Mouse (Mus musculus) brown adipose tissue, adult 24 weeks (tissue): ENCODE data around the gene Cryba2. TPM values are rescaled to one million over a fixed set of nuclear protein-coding genes. Genes with fewer than 3 reads are reported as not detected.

Source experiments
- H3K27ac ChIP-seq: fragments of 200-500 bp; replicated peaks from 2 replicates; pipeline ENCODE4 v1.5.1; 2012; ENCODE audit warnings: low read depth, mild to moderate bottlenecking, low read length
- H3K4me1 ChIP-seq: fragments of 200-500 bp; 2 replicates; pipeline ENCODE4 v1.6.1; 2012; ENCODE audit warnings: low read length, mixed read lengths; ENCODE audit not compliant: control insufficient read depth, insufficient read depth, insufficient read length
- H3K4me3 ChIP-seq: fragments of 200-500 bp; 2 replicates; pipeline ENCODE4 v1.5.1; 2012; ENCODE audit warnings: low read depth, mild to moderate bottlenecking, low read length, moderate library complexity; ENCODE audit not compliant: insufficient read depth
- polyA plus RNA-seq: library from polyadenylated mRNA; stranded (reverse); fragments of >200 nt; gene quantifications from 2 replicates; pipeline ENCODE4 v1.2.4, GENCODE M21; 2012; ENCODE audit not compliant: missing spikeins, insufficient read depth, insufficient read length

Gene Cryba2
- polyA plus RNA-seq = not detected in 2 replicates

DNA sequence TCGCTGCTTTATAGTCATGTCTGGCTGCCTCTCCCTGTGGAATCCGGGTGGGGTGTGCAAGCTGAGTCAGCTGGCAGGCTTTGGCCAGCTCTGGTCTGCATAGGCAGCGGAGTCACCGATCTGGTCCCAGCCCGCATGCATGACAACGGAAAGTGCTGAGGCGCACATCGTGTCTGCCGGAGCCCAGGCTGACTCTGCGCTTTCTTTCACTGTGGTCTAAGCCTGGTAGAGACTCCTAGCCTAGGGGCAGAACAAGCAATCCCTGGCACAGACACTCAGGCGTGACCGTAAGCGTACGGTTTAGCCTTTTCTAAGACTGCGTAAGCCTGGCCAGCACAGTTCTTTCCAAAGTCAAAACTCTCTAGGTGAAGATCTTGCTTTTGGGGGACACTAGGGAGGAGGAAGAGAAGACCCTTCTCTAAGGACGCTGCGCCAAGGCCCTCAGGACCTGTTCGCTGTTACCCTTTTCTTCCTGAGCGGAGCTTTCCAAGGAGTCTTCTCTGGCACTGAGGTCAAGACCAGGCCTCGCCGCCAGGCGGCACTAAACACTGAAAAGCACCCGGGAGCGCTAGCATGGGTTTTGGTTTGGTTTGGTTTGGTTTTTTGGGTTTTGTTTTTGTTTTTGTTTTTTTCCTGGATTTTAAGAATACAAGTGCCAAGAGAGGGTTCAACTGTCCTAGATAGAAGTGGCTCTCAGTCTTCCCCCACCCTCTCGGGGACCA is at the start of gene Cryba2:
Cryba2 (minus strand) TSS at position 10 of the 722 bp plus-strand sequence.
- Histone ChIP-seq H3K4me3 (no peak within 1 kb of the TSS), H3K4me1 (no peaks in the 10 kb centered on the region), H3K27ac (no peak within 1 kb of the TSS)

- no peaks in the 10 kb centered on the region for H3K4me1 ChIP-seq
- no peak overlapping the region for H3K4me3 ChIP-seq
Observed at GRCm38 (mm10) chr1:74941651-74942360, 48.9 kb upstream of the Cryba2 start.

GRCm38 (mm10) chr1:74939762-74940161 is 46.8 kb upstream of the Cryba2 start:
- H3K4me1 ChIP-seq = no peaks in the 10 kb centered on the region
- no peak overlapping the region for H3K4me3 ChIP-seq
- no peak overlapping the region for H3K27ac ChIP-seq

More at GRCm38 (mm10) chr1:74941651-74942360, 48.9 kb upstream of the Cryba2 start:
- no peak overlapping the region for H3K27ac ChIP-seq

DNA sequence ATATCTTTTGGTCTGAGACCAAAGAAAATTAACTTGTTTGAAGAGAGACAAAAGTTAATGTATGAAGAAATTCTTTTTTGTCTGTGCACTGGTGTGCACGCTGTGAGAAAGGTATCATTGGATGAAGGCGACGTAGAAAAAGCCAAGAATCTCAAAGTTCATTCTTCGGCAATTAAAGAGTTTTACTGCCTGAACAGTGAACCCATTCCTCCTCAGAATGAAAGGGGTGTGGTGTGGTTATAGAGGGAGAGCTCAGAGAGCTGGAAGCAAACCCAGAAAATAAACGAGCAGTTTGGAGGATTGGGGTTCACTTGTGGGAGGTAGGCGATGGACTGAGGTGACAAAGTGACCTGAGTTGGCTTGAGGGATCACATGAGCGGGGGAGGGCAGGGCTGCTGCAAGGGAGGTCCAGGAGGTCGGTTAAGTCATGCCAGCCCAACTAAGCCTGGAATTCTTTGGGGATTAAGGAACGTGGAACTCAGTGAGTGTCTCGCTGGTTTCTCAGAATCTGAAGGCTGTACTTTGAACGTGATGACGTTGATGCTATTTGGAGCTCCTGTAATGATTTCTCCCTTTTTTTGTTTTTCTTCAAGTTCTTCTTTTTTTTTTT is 43.4 kb upstream of the Cryba2 start:
- Histone ChIP-seq H3K4me1 (no peaks in the 10 kb centered on the region), H3K4me3 (no peak overlapping the region), H3K27ac (no peak overlapping the region)

- Histone ChIP-seq H3K27ac (no peak within 1 kb of the TSS), H3K4me1 (no peaks in the 10 kb centered on the region), H3K4me3 (no peak within 1 kb of the TSS)
Observed at GRCm38 (mm10) chr1:74935402-74935801, 42.5 kb upstream of the Cryba2 start, which contains the start of gene Cfap65. Cfap65 (minus strand) TSS chr1:74935599.

GRCm38 (mm10) chr1:74927621-74928296 is 34.8 kb upstream of the Cryba2 start:
- H3K4me3 ChIP-seq = no peak overlapping the region
- no peaks in the 10 kb centered on the region for H3K4me1 ChIP-seq
- H3K27ac ChIP-seq = no peak overlapping the region

- Histone ChIP-seq H3K27ac (no peak overlapping the region), H3K4me3 (no peak overlapping the region), H3K4me1 (no peaks in the 10 kb centered on the region)
Observed at GRCm38 (mm10) chr1:74926721-74927120, 33.8 kb upstream of the Cryba2 start.

DNA sequence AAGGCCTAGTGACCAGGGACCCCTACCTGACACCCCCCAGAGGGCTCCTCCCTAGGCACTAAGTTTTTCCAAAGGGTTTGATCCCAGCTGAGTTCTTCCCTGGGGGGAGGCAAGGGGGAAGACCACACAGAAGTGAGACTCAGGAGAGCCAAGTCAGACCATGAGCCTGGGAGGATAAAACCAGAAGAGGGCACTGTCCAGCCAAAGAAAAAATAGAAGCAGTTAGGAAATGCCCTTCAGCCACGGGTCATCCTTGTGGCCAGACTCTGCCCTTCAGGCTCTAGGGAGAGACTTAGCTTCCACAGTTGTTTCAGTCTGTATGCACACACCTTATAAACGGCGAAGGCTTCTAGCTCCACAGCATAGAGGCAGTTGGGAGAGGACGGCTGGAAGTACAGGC is 31.5 kb upstream of the Cryba2 start:
- H3K4me3 ChIP-seq = no peak overlapping the region
- H3K4me1 ChIP-seq = no peaks in the 10 kb centered on the region
- H3K27ac ChIP-seq = no peak overlapping the region

DNA sequence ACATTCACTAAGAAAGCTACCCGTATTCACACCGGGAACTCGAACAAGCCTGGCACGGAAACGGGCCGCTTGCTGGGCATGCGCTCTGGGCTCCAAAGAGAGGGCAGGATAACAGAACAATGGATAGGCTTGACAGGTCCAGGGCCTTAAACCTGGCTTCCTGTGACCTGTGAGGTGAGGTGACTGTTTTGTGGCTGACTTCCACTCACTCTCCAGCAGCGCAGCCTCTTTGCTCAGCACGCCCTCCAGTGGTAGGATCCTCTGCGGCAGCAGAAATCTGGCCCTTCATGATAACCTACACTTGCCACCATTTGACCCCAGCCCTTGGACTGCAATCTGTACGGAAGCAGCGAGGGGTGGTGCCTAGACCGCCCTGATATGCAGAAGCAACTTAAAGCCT is 22.8 kb upstream of the Cryba2 start:
- H3K4me1 ChIP-seq = no peaks in the 10 kb centered on the region
- no peak overlapping the region for H3K4me3 ChIP-seq
- H3K27ac ChIP-seq = no peak overlapping the region

DNA sequence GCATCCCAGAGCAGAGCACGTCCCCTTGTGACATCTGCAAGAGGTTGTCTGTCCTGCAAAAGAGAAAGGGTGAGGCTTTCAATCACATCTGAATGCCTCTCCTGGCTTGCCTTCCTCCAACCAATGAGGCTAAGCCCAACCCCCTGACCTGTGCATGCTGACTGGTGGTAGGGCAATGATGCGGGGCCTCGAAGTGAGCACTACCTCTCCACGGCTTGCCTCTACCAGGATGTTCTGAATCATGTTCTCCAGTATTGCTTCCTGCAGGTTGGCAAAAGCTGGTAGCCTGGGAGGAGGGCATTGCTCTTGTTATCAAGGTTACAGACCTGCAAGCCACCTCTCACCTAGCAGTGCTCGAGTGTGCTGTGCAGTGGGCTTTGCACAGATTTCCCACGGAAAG is 9.2 kb upstream of the Cryba2 start:
- no peak overlapping the region for H3K4me3 ChIP-seq

DNA sequence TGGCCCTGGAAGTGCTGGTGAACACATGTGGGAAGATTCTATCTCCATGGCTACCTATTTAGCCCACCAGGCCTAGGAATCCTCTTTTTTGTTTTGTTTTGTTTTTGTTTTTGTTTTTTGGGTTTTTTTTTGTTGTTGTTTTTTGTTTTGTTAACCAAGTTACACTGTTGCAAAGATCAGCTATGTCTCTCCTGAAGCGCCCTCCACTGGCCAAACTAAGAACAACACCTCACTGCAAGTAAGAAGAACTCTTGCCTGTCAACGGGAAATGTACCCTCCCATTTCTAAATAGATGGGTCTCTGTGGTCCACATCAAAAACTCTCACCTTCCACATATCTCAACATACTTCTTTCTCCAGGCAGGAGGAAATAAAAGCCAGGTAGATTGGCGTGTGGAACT is 8.7 kb upstream of the Cryba2 start:
- no peak overlapping the region for H3K27ac ChIP-seq
- H3K4me3 ChIP-seq = no peak overlapping the region
- no peaks in the 10 kb centered on the region for H3K4me1 ChIP-seq

More for the DNA sequence above, 9.2 kb upstream of the Cryba2 start:
- no peak overlapping the region for H3K27ac ChIP-seq
- H3K4me1 ChIP-seq = no peaks in the 10 kb centered on the region

GRCm38 (mm10) chr1:74900341-74901285 is 7.7 kb upstream of the Cryba2 start:
- H3K4me3 ChIP-seq = no peak overlapping the region
- no peak overlapping the region for H3K27ac ChIP-seq
- H3K4me1 ChIP-seq = no peaks in the 10 kb centered on the region

DNA sequence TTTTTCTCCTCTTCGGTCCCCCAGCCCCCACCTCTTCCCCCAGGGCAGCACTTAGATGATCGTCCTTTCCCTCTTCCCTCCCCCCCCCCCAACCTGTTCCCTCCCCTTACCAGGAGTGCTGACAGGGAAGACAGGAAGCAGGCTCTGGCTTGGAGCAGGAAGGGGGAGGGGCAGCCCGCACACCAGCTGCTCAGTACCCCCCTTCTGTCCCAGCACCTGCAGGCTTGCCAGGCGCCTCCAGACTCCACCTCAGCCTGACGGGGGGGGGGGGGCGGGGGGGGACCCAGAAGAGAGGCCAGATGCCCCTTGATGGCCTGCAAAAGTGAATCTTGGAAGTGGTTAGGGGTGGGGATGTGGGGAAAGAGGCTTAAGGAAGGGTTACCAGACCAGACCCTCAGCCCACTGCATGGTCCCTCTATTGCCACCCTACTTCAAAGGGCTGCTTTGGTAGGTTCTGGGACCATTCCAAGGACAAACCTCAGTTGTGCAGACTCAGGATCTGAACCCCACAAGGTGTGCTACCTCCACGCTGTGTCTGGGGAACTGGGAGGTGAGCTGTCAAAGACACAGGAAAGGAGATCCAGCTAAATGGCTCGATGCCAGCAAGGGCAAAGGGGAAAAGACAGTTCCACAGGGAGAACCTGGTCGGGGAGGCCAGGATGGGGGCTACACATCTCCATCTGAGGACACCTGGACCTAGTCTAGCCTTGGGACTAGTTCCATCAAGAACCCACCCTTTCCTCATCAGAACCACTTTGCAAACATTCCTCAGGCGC is 5.9 kb upstream of the Cryba2 start:
- no peak overlapping the region for H3K4me3 ChIP-seq
- no peak overlapping the region for H3K27ac ChIP-seq
- H3K4me1 ChIP-seq = no peaks in the 10 kb centered on the region

GRCm38 (mm10) chr1:74897976-74898375 is 5.0 kb upstream of the Cryba2 start:
- H3K4me1 ChIP-seq = no peaks in the 10 kb centered on the region
- H3K27ac ChIP-seq = no peak overlapping the region
- H3K4me3 ChIP-seq = no peak overlapping the region
